ENCODE assay signal across 12 mouse cellular contexts in the genomic region with DNA sequence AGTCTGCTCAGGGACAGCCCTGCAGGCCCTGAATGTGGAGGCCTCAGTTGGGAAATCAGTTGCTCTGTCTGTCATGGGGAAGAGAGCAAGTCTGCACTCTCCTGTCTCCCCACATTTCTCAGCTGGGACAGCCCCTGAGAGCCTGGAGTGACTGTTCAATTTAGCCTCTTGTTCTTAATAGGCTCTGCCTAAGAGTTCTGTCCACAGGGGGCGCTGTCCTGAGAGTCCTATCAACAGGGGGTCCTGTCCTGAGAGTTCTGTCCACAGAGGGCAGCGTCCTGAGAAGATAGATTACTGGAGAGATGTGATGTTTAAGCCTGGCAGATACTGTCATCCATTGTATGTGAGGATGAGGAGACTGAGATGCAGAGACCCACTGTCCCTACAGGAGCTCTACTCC. TPM values are rescaled to one million over a fixed set of nuclear protein-coding genes. Genes with fewer than 3 reads are reported as not detected.
DNase-seq lines count a peak whose midpoint lies in the region; ATAC-seq and TF ChIP-seq lines count a peak whose summit lies in the region.
"Had no signal": no experiment of that assay in that cellular context is flagged by ENCODE, and none has a peak within 500 bp of the region (broad histone marks: within the 10 kb centered on the region; RNA-seq: fewer than 3 reads in every experiment).

No protein-coding gene starts in this region.

- no peak for DNase-seq in heart, postnatal 0 days (ENCODE audit: low spot score)
- DNase-seq in heart, adult 18-20 months: no peak
- DNase-seq in right cerebral cortex, postnatal 4 days: peak; percentile 29
- no peak for DNase-seq in right cerebral cortex, adult 18-20 months
- DNase-seq in adipocyte (ENCODE audit: low spot score): peak; percentile 51
- no peak for DNase-seq in ovary, postnatal 36 days (ENCODE audit: low spot score)
- DNase-seq in left cerebral cortex, postnatal 36 days (ENCODE audit: low spot score in 2 of 2): no peak
- DNase-seq: right cerebral cortex, postnatal 25 days had no signal

- no peak for TF ChIP-seq EP300 in heart, postnatal 0 days (IDR thresholded peaks at IDR 0.05; ENCODE audit: low read depth)

- peak; percentile 4; the same call in 1 of the 2 replicates for TF ChIP-seq CTCF in heart, postnatal 0 days (IDR thresholded peaks at IDR 0.05; ENCODE audit: low read depth)
- 0 out of 2 replicates have a peak, but pooled peaks have one; percentile 27 for TF ChIP-seq CTCF in small intestine, adult 2 months (IDR thresholded peaks at IDR 0.05; ENCODE audit: extremely low read depth, insufficient read length, insufficient replicate concordance, low read depth, low read length)

- no peaks in the 10 kb centered on the region for H3K9me3 ChIP-seq in heart, postnatal 0 days (replicated peaks; ENCODE audit: control insufficient read depth, low read length)

- H3K27me3 ChIP-seq in heart, postnatal 0 days (ENCODE audit: control insufficient read depth, insufficient read depth, low read length): no peaks in the 10 kb centered on the region
- no peaks in the 10 kb centered on the region for H3K27me3 ChIP-seq in small intestine, adult 2 months (ENCODE audit: control insufficient read depth, insufficient read depth, low read length)

- 0 out of 2 replicates have a peak, but pooled peaks have one; percentile 6 for ATAC-seq in heart, postnatal 0 days (ENCODE audit: insufficient read depth, low read depth)
- ATAC-seq: inflammation-experienced regulatory T-cells, adult 6 months had no signal

- H3K4me3 ChIP-seq in heart, postnatal 0 days (ENCODE audit: low read depth, low read length): no peak overlapping the region
- H3K4me3 ChIP-seq in small intestine, adult 2 months (ENCODE audit: low read depth, low read length): no peak overlapping the region

- intact Hi-C loops in left cerebral cortex, postnatal 36 days (cut with DNase I): no loop called here

- 28% methylated on average over 2 of the region's 2 CpGs for WGBS in heart, postnatal 0 days
- WGBS in small intestine, adult 2 months: 19% methylated on average over 2 of the region's 2 CpGs

- H3K4me1 ChIP-seq in heart, postnatal 0 days (ENCODE audit: control insufficient read depth, insufficient read depth): no peaks in the 10 kb centered on the region; the same call in 1 of the 2 replicates
- peaks cover 11% of the 10 kb centered on the region; the same call in 1 of the 2 replicates for H3K4me1 ChIP-seq in small intestine, adult 2 months (ENCODE audit: control insufficient read depth, insufficient read depth, insufficient read length, low read length)

- no peak overlapping the region for H3K9ac ChIP-seq in heart, postnatal 0 days (replicated peaks; ENCODE audit: low read depth, low read length)

- H3K4me2 ChIP-seq in heart, postnatal 0 days (ENCODE audit: low read depth, low read length): no peak overlapping the region

- H3K36me3 ChIP-seq in heart, postnatal 0 days (replicated peaks; ENCODE audit: control insufficient read depth, insufficient read depth, low read length): no peaks in the 10 kb centered on the region
- H3K36me3 ChIP-seq in small intestine, adult 2 months (ENCODE audit: control insufficient read depth, insufficient read depth, low read length): no peaks in the 10 kb centered on the region

- TF ChIP-seq POLR2A in small intestine, adult 2 months (IDR thresholded peaks at IDR 0.05; ENCODE audit: low read depth, low read length): no peak

- no peak overlapping the region for H3K27ac ChIP-seq in heart, postnatal 0 days (ENCODE audit: low read depth)
- no peak overlapping the region for H3K27ac ChIP-seq in small intestine, adult 2 months (ENCODE audit: insufficient read depth, low read depth, low read length)

RNA-seq across cellular contexts. Expression of gene Aldh3b3, which starts 4.0 kb away (rescaled TPM):
- total RNA-seq in heart, postnatal 0 days (2014; rRNA removed; ENCODE audit: low replicate concordance): not detected in 2 replicates
- 0.22 and 0.29 TPM in 2 replicates for polyA plus RNA-seq in heart, postnatal 0 days (2015; fragmentation: Nextera tagmentation; extraction: Ambion mirVana)
- under 1 TPM; 0.28 to 0.30 TPM for total RNA-seq in heart, adult 18-20 months (2021)
- not detected in 2 replicates for polyA plus RNA-seq in small intestine, adult 2 months (2012; rRNA removed)
- under 1 TPM in 1 of 2 experiments, not detected in 1; 0.27 TPM for total RNA-seq in left cerebral cortex, postnatal 36 days (2021)
- polyA plus RNA-seq: inflammation-experienced regulatory T-cells, adult 6 months had no signal

RNA-seq across cellular contexts. Expression of gene Aldh3b2, which starts 9.7 kb away (rescaled TPM):
- 3.9 TPM in 1 of 2 replicates, not detected in the other for total RNA-seq in heart, postnatal 0 days (2014; rRNA removed; ENCODE audit: low replicate concordance)
- polyA plus RNA-seq in heart, postnatal 0 days (2015; fragmentation: Nextera tagmentation; extraction: Ambion mirVana): 0.18 TPM in 2 replicates
- under 1 TPM; 0.22 to 0.98 TPM for total RNA-seq in heart, adult 18-20 months (2021)
- polyA plus RNA-seq in small intestine, adult 2 months (2012; rRNA removed): 0.55 and 1.5 TPM in 2 replicates
- 1 to 10 TPM; 1.0 to 1.4 TPM for total RNA-seq in left cerebral cortex, postnatal 36 days (2021)
- polyA plus RNA-seq: inflammation-experienced regulatory T-cells, adult 6 months had no signal

RNA-seq across cellular contexts. Expression of gene Acy3, which starts 23.9 kb away (rescaled TPM):
- total RNA-seq in heart, postnatal 0 days (2014; rRNA removed; ENCODE audit: low replicate concordance): 32.3 and 74.8 TPM in 2 replicates
- 21.5 and 22.6 TPM in 2 replicates for polyA plus RNA-seq in heart, postnatal 0 days (2015; fragmentation: Nextera tagmentation; extraction: Ambion mirVana)
- 10 to 100 TPM; 24.3 to 28.5 TPM for total RNA-seq in heart, adult 18-20 months (2021)
- polyA plus RNA-seq in small intestine, adult 2 months (2012; rRNA removed): 99.4 and 147 TPM in 2 replicates
- 1 to 10 TPM; 2.0 to 2.7 TPM for total RNA-seq in left cerebral cortex, postnatal 36 days (2021)

RNA-seq across cellular contexts. Expression of gene Unc93b1, which starts 27.5 kb away (rescaled TPM):
- total RNA-seq in heart, postnatal 0 days (2014; rRNA removed; ENCODE audit: low replicate concordance): 11.9 and 29.6 TPM in 2 replicates
- 15.5 and 18.1 TPM in 2 replicates for polyA plus RNA-seq in heart, postnatal 0 days (2015; fragmentation: Nextera tagmentation; extraction: Ambion mirVana)
- 10 to 100 TPM; 17.7 to 23.9 TPM for total RNA-seq in heart, adult 18-20 months (2021)
- 108 and 140 TPM in 2 replicates for polyA plus RNA-seq in small intestine, adult 2 months (2012; rRNA removed)
- total RNA-seq in left cerebral cortex, postnatal 36 days (2021): 10 to 100 TPM; 16.2 to 16.5 TPM

RNA-seq across cellular contexts. Expression of gene Tbx10, which starts 30.1 kb away (rescaled TPM):
- not detected in 2 replicates for total RNA-seq in heart, postnatal 0 days (2014; rRNA removed; ENCODE audit: low replicate concordance)
- not detected in 2 replicates for polyA plus RNA-seq in heart, postnatal 0 days (2015; fragmentation: Nextera tagmentation; extraction: Ambion mirVana)
- total RNA-seq in heart, adult 18-20 months (2021): not detected
- polyA plus RNA-seq in small intestine, adult 2 months (2012; rRNA removed): 0.10 TPM in 1 of 2 replicates, not detected in the other
- total RNA-seq in left cerebral cortex, postnatal 36 days (2021): not detected
- total RNA-seq: left cerebral cortex, adult 18-20 months had no signal
- polyA plus RNA-seq: gonadal fat pad, adult 2 months; inflammation-experienced regulatory T-cells, adult 6 months had no signal

Comparison
In these comparisons a context has a peak if more than half of its experiments do, and no peak if none do; other contexts are left out.
1. DNase-seq: peak in right cerebral cortex, postnatal 4 days (single experiment) and adipocyte (single experiment); none in heart, postnatal 0 days (single experiment), heart, adult 18-20 months (0 of 2), right cerebral cortex, adult 18-20 months (single experiment), ovary, postnatal 36 days (single experiment) and left cerebral cortex, postnatal 36 days (0 of 2).